ENCODE assay signal across 31 mouse cellular contexts in genomic region chr11:3519756-3520398, GRCm38 (mm10). TPM values are rescaled to one million over a fixed set of nuclear protein-coding genes. Genes with fewer than 3 reads are reported as not detected.
DNase-seq lines count a peak whose midpoint lies in the region; ATAC-seq and TF ChIP-seq lines count a peak whose summit lies in the region.
"Had no signal": no experiment of that assay in that cellular context is flagged by ENCODE, and none has a peak within 500 bp of the region (broad histone marks: within the 10 kb centered on the region; RNA-seq: fewer than 3 reads in every experiment).

No protein-coding gene starts in this region.

- H3K4me1 ChIP-seq in hindbrain, embryonic 13.5 days (replicated peaks): peaks cover 26% of the 10 kb centered on the region
- H3K4me1 ChIP-seq in hindbrain, embryonic 10.5 days (replicated peaks): peaks cover 29% of the 10 kb centered on the region
- H3K4me1 ChIP-seq in stomach, embryonic 16.5 days (ENCODE audit: control insufficient read depth, insufficient read depth, low read length): peaks cover 20% of the 10 kb centered on the region

- peaks cover 37% of the 10 kb centered on the region for H3K27me3 ChIP-seq in hindbrain, embryonic 13.5 days
- peaks cover 40% of the 10 kb centered on the region for H3K27me3 ChIP-seq in hindbrain, embryonic 10.5 days (ENCODE audit: insufficient read depth, poor library complexity, severe bottlenecking)
- H3K27me3 ChIP-seq in stomach, embryonic 16.5 days (ENCODE audit: control insufficient read depth, insufficient read depth, low read length): no peaks in the 10 kb centered on the region

- H3K36me3 ChIP-seq in hindbrain, embryonic 13.5 days: peaks cover 4% of the 10 kb centered on the region; the same call in 1 of the 2 replicates
- H3K36me3 ChIP-seq in hindbrain, embryonic 10.5 days: peaks cover 54% of the 10 kb centered on the region
- H3K36me3 ChIP-seq in stomach, embryonic 16.5 days (ENCODE audit: control insufficient read depth, insufficient read depth, low read length): peaks cover 24% of the 10 kb centered on the region; the same call in 1 of the 2 replicates
- H3K36me3 ChIP-seq: forebrain, embryonic 15.5 days had no signal

- DNase-seq in gastrocnemius, adult 2 months: no peak
- no peak for DNase-seq in gastrocnemius, postnatal 10 days
- DNase-seq in hindbrain, embryonic 10.5 days (ENCODE audit: low spot score): no peak
- peak; percentile 86 for DNase-seq in cerebellum, adult 9-10 months
- no peak for DNase-seq in embryo, embryonic 10.5 days (ENCODE audit: low spot score)
- no peak for DNase-seq in adrenal gland, adult 8-10 months
- DNase-seq: adrenal gland, adult 2 months; embryo, embryonic 11 days; kidney, adult 11 months; kidney, postnatal 36 days; left cerebral cortex, postnatal 4 days; liver, embryonic 13.5 days; lung, adult 18-20 months; right cerebral cortex, postnatal 4 days had no signal

- intact Hi-C loops in gastrocnemius, adult 2 months (cut with DNase I): loop anchor here (10.0 kb wide), 1 partner anchor 135 kb away; no protein-coding TSS in a partner anchor

- peak overlapping the region; percentile 24; the same call in 1 of the 2 replicates for H3K9ac ChIP-seq in hindbrain, embryonic 13.5 days
- 0 out of 2 replicates have a peak overlapping the region, but pooled peaks have one; percentile 2 for H3K9ac ChIP-seq in stomach, embryonic 16.5 days (ENCODE audit: low read length)
- H3K9ac ChIP-seq: embryonic facial prominence, embryonic 13.5 days; forebrain, embryonic 15.5 days; hindbrain, embryonic 12.5 days; limb, embryonic 15.5 days; liver, embryonic 13.5 days; midbrain, embryonic 12.5 days; neural tube, embryonic 12.5 days had no signal

- H3K4me3 ChIP-seq in gastrocnemius, adult 2 months: no peak overlapping the region
- no peak overlapping the region for H3K4me3 ChIP-seq in hindbrain, embryonic 13.5 days
- H3K4me3 ChIP-seq in hindbrain, embryonic 10.5 days: no peak overlapping the region
- no peak overlapping the region for H3K4me3 ChIP-seq in stomach, embryonic 16.5 days (replicated peaks; ENCODE audit: low read length)
- H3K4me3 ChIP-seq: embryonic facial prominence, embryonic 13.5 days; forebrain, embryonic 10.5 days; forebrain, embryonic 15.5 days; heart, embryonic 10.5 days; hindbrain, embryonic 12.5 days; layer of hippocampus, adult 2 months; left cerebral cortex, adult 2 months; limb, embryonic 15.5 days; liver, embryonic 13.5 days; megakaryocyte, embryonic 14.5 days; midbrain, embryonic 12.5 days; myocyte; neural tube, embryonic 12.5 days had no signal

- ATAC-seq in hindbrain, embryonic 13.5 days (ENCODE audit: low FRiP score): no peak
- no peak for ATAC-seq in stomach, embryonic 16.5 days (ENCODE audit: insufficient read depth, low FRiP score)
- ATAC-seq: CD4-positive, CD25-positive, alpha-beta regulatory T cell, adult 4 months; forebrain, embryonic 15.5 days; lung, postnatal 0 days had no signal

- H3K4me2 ChIP-seq in hindbrain, embryonic 13.5 days: no peak overlapping the region
- H3K4me2 ChIP-seq in stomach, embryonic 16.5 days (ENCODE audit: low read depth, low read length): no peak overlapping the region
- H3K4me2 ChIP-seq: embryonic facial prominence, embryonic 13.5 days; forebrain, embryonic 15.5 days; hindbrain, embryonic 12.5 days; limb, embryonic 15.5 days; liver, embryonic 13.5 days; midbrain, embryonic 12.5 days; neural tube, embryonic 12.5 days had no signal

- H3K9me3 ChIP-seq in hindbrain, embryonic 13.5 days: no peaks in the 10 kb centered on the region
- H3K9me3 ChIP-seq in hindbrain, embryonic 10.5 days: no peaks in the 10 kb centered on the region
- no peaks in the 10 kb centered on the region for H3K9me3 ChIP-seq in stomach, embryonic 16.5 days (replicated peaks; ENCODE audit: control insufficient read depth, low read length)
- H3K9me3 ChIP-seq: embryonic facial prominence, embryonic 13.5 days; forebrain, embryonic 10.5 days; forebrain, embryonic 15.5 days; heart, embryonic 10.5 days; hindbrain, embryonic 12.5 days; limb, embryonic 15.5 days; liver, embryonic 13.5 days; megakaryocyte, embryonic 14.5 days; midbrain, embryonic 12.5 days; neural tube, embryonic 12.5 days had no signal

- TF ChIP-seq CTCF in gastrocnemius, adult 2 months (IDR thresholded peaks at IDR 0.05): no peak

- WGBS in hindbrain, embryonic 13.5 days: 85% methylated on average over 11 of the region's 11 CpGs
- 84% methylated on average over 11 of the region's 11 CpGs for WGBS in hindbrain, embryonic 10.5 days
- WGBS in stomach, embryonic 16.5 days: 65% methylated on average over 11 of the region's 11 CpGs

- peak overlapping the region; percentile 10; the same call in 1 of the 2 replicates for H3K27ac ChIP-seq in gastrocnemius, adult 2 months
- H3K27ac ChIP-seq in hindbrain, embryonic 13.5 days: no peak overlapping the region
- no peak overlapping the region for H3K27ac ChIP-seq in hindbrain, embryonic 10.5 days
- peak overlapping the region; percentile 25; the same call in 1 of the 2 replicates for H3K27ac ChIP-seq in stomach, embryonic 16.5 days (ENCODE audit: low read length)
- H3K27ac ChIP-seq: embryonic facial prominence, embryonic 13.5 days; forebrain, embryonic 10.5 days; forebrain, embryonic 15.5 days; heart, embryonic 10.5 days; hindbrain, embryonic 12.5 days; layer of hippocampus, adult 2 months; left cerebral cortex, adult 2 months; limb, embryonic 15.5 days; liver, embryonic 13.5 days; midbrain, embryonic 12.5 days; neural tube, embryonic 12.5 days had no signal

RNA-seq across cellular contexts. Expression of gene Selenom, which starts 5.4 kb away (rescaled TPM):
- total RNA-seq in gastrocnemius, adult 2 months (2021): 10 to 100 TPM; 11.6 to 17.5 TPM
- total RNA-seq in gastrocnemius, postnatal 10 days (2021): 10 to 100 TPM; 44.4 to 56.3 TPM
- polyA plus RNA-seq in hindbrain, embryonic 13.5 days (2015; fragmentation: Nextera tagmentation; extraction: Ambion mirVana): 55.8 and 58.4 TPM in 2 replicates
- 60.3 and 73.5 TPM in 2 replicates for polyA plus RNA-seq in hindbrain, embryonic 10.5 days (2016; fragmentation: Nextera tagmentation; extraction: Ambion mirVana)
- polyA plus RNA-seq in stomach, embryonic 16.5 days (2015; fragmentation: Nextera tagmentation; extraction: Ambion mirVana): 169 and 176 TPM in 2 replicates
- 10 to 100 TPM; 39.2 to 61.9 (median 57.1) TPM for total RNA-seq in adrenal gland, adult 8-10 months (2022)

RNA-seq across cellular contexts. Expression of gene Inpp5j, which starts 15.3 kb away (rescaled TPM):
- 1 to 10 TPM; 2.3 to 5.7 TPM for total RNA-seq in gastrocnemius, adult 2 months (2021)
- 1 to 10 TPM; 1.8 to 2.2 TPM for total RNA-seq in gastrocnemius, postnatal 10 days (2021)
- polyA plus RNA-seq in hindbrain, embryonic 13.5 days (2015; fragmentation: Nextera tagmentation; extraction: Ambion mirVana): 3.3 and 4.1 TPM in 2 replicates
- polyA plus RNA-seq in hindbrain, embryonic 10.5 days (2016; fragmentation: Nextera tagmentation; extraction: Ambion mirVana): 0.21 and 0.37 TPM in 2 replicates
- polyA plus RNA-seq in stomach, embryonic 16.5 days (2015; fragmentation: Nextera tagmentation; extraction: Ambion mirVana): 3.4 and 3.5 TPM in 2 replicates
- total RNA-seq in adrenal gland, adult 8-10 months (2022): 1 to 10 TPM in 1 of 4 experiments, under 1 TPM in 3; 0.55 to 1.0 (median 0.75) TPM

RNA-seq across cellular contexts. Expression of gene Smtn, which starts 20.5 kb away (rescaled TPM):
- 100 to 1,000 TPM in 1 of 2 experiments, 10 to 100 TPM in 1; 70.3 to 119 TPM for total RNA-seq in gastrocnemius, adult 2 months (2021)
- total RNA-seq in gastrocnemius, postnatal 10 days (2021): 100 to 1,000 TPM; 182 to 198 TPM
- 16.7 and 17.7 TPM in 2 replicates for polyA plus RNA-seq in hindbrain, embryonic 13.5 days (2015; fragmentation: Nextera tagmentation; extraction: Ambion mirVana)
- 43.2 and 46.1 TPM in 2 replicates for polyA plus RNA-seq in hindbrain, embryonic 10.5 days (2016; fragmentation: Nextera tagmentation; extraction: Ambion mirVana)
- 122 and 128 TPM in 2 replicates for polyA plus RNA-seq in stomach, embryonic 16.5 days (2015; fragmentation: Nextera tagmentation; extraction: Ambion mirVana)
- 10 to 100 TPM; 36.6 to 93.0 (median 52.5) TPM for total RNA-seq in adrenal gland, adult 8-10 months (2022)

RNA-seq across cellular contexts. Expression of gene Pla2g3, which starts 31.8 kb away (rescaled TPM):
- not detected for total RNA-seq in gastrocnemius, adult 2 months (2021)
- total RNA-seq in gastrocnemius, postnatal 10 days (2021): under 1 TPM in 1 of 2 experiments, not detected in 1; 0.09 TPM
- polyA plus RNA-seq in hindbrain, embryonic 13.5 days (2015; fragmentation: Nextera tagmentation; extraction: Ambion mirVana): 0.61 and 0.62 TPM in 2 replicates
- polyA plus RNA-seq in hindbrain, embryonic 10.5 days (2016; fragmentation: Nextera tagmentation; extraction: Ambion mirVana): 0.99 and 1.5 TPM in 2 replicates
- polyA plus RNA-seq in stomach, embryonic 16.5 days (2015; fragmentation: Nextera tagmentation; extraction: Ambion mirVana): 1.8 and 4.5 TPM in 2 replicates
- under 1 TPM; 0.17 to 0.59 (median 0.43) TPM for total RNA-seq in adrenal gland, adult 8-10 months (2022)
- total RNA-seq: gastrocnemius, adult 18-20 months had no signal

Comparison
In these comparisons a context has a peak if more than half of its experiments do, and no peak if none do; other contexts are left out.
1. H3K27ac ChIP-seq: peak in gastrocnemius, adult 2 months (single experiment) and stomach, embryonic 16.5 days (single experiment); none in hindbrain, embryonic 13.5 days (single experiment) and hindbrain, embryonic 10.5 days (single experiment).